Mouse (Mus musculus) C2C12 (cell line): ENCODE data around the gene Usp40. TPM values are rescaled to one million over a fixed set of nuclear protein-coding genes. Genes with fewer than 3 reads are reported as not detected.

Experiments
- H3K27me3 ChIP-seq: one replicate; pipeline ENCODE4 v1.6.1; 2011; ENCODE audit not compliant: control insufficient read depth, insufficient read depth, insufficient read length
- H3K36me3 ChIP-seq: one replicate; pipeline ENCODE4 v1.6.1; 2011; ENCODE audit not compliant: control insufficient read depth, insufficient read depth
- H3K4me3 ChIP-seq: one replicate; pipeline ENCODE4 v1.5.1; 2011; ENCODE audit warnings: mild to moderate bottlenecking, control low read depth; ENCODE audit not compliant: poor library complexity, insufficient read depth, severe bottlenecking
- H3K79me2 ChIP-seq: one replicate; pipeline ENCODE4 v1.6.1; 2011; ENCODE audit not compliant: control insufficient read depth, insufficient read depth
- H3K79me3 ChIP-seq: one replicate; pipeline ENCODE4 v1.6.1; 2011; ENCODE audit warnings: low read depth, control low read depth
- H3ac ChIP-seq: one replicate; pipeline ENCODE3; 2011; ENCODE audit warnings: low read depth; ENCODE audit not compliant: control insufficient read depth, insufficient read length
- CEBPB ChIP-seq: IDR thresholded peaks from one replicate; pipeline ENCODE4 v1.6.1; 2011; ENCODE audit warnings: low read depth, mild to moderate bottlenecking, control low read depth, moderate library complexity
- CTCF ChIP-seq: IDR thresholded peaks from one replicate; pipeline ENCODE4 v1.5.1; 2011; ENCODE audit not compliant: control insufficient read depth, insufficient read depth, insufficient read length
- FOSL1 ChIP-seq: IDR thresholded peaks from one replicate; pipeline ENCODE4 v1.8.0; 2011; ENCODE audit warnings: mild to moderate bottlenecking, low read length; ENCODE audit not compliant: poor library complexity, insufficient read depth, severe bottlenecking
- MAX ChIP-seq: IDR thresholded peaks from one replicate; pipeline ENCODE4 v1.6.1; 2011; ENCODE audit warnings: mild to moderate bottlenecking, control low read depth
- MYOD1 ChIP-seq: IDR thresholded peaks from one replicate; pipeline ENCODE4 v1.6.1; 2011; ENCODE audit warnings: low read depth; ENCODE audit not compliant: control insufficient read depth, insufficient read length
- MYOG ChIP-seq: IDR thresholded peaks from one replicate; pipeline ENCODE4 v1.6.1; 2011; ENCODE audit not compliant: control insufficient read depth, insufficient read length; ENCODE audit errors: extremely low read depth
- USF1 ChIP-seq: IDR thresholded peaks from one replicate; pipeline ENCODE4 v1.6.1; 2011; ENCODE audit warnings: low read depth, mild to moderate bottlenecking, control low read depth, moderate library complexity
- polyA plus RNA-seq: library from polyadenylated mRNA; unstranded; fragments of >200 nt; fragmentation: generic; extraction: Trizol; gene quantifications from one replicate; pipeline ENCODE4 v1.2.1, GENCODE M21; 2012; ENCODE audit warnings: missing spikeins

Gene Usp40
- polyA plus RNA-seq, 1 experiment = 9.3 TPM

GRCm38 (mm10) chr1:87959532-87959931 lies 48.8 kb downstream of the Usp40 start:
- TF ChIP-seq MAX (no peak), MYOD1 (no peak)
- peaks cover 61% of the 10 kb centered on the region for H3K36me3 ChIP-seq
- H3K79me2 ChIP-seq = no peaks in the 10 kb centered on the region
- H3ac ChIP-seq = no peak overlapping the region
- no peaks in the 10 kb centered on the region for H3K27me3 ChIP-seq
- no peaks in the 10 kb centered on the region for H3K79me3 ChIP-seq
- H3K4me3 ChIP-seq = no peak overlapping the region

GRCm38 (mm10) chr1:87958931-87959330 lies 49.4 kb downstream of the Usp40 start:
- Histone ChIP-seq H3K79me3 (no peaks in the 10 kb centered on the region), H3K27me3 (no peaks in the 10 kb centered on the region), H3ac (no peak overlapping the region), H3K79me2 (no peaks in the 10 kb centered on the region), H3K4me3 (no peak overlapping the region), H3K36me3 (peaks cover 59% of the 10 kb centered on the region)
- TF ChIP-seq CTCF (no peak), CEBPB (no peak), MYOD1 (no peak), USF1 (no peak), FOSL1 (no peak)

DNA sequence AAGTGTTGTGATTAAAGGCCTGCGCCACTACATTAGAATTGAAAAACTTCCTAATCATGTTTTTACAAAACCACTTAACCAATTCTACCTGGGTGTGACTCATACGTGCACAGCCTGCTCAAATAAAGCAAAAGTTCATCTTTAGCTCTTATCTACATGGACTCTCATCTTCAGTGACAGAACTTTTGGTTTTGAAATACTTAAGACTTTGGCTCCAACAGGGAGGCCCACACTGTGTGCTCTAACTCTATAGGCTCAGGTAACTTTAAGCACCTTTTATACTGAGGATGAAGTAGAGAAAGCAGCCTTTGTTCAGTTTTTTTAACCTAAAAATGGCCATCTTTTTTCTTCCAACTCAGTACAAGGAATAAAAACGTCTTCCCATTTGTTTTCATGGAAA lies 55.3 kb downstream of the Usp40 start:
- Histone ChIP-seq H3K27me3 (no peaks in the 10 kb centered on the region), H3K79me2 (no peaks in the 10 kb centered on the region), H3ac (no peak overlapping the region), H3K36me3 (peaks cover 78% of the 10 kb centered on the region), H3K79me3 (no peaks in the 10 kb centered on the region), H3K4me3 (no peak overlapping the region)
- TF ChIP-seq USF1 (no peak), MYOG (no peak), CEBPB (no peak)

- peaks cover 74% of the 10 kb centered on the region for H3K36me3 ChIP-seq
Measured at GRCm38 (mm10) chr1:87951641-87952040, 56.7 kb downstream of the Usp40 start.

GRCm38 (mm10) chr1:87947681-87948091 lies 60.7 kb downstream of the Usp40 start:
- TF ChIP-seq CTCF = no peak
- no peak for TF ChIP-seq MAX
- TF ChIP-seq MYOD1 = no peak
- no peak for TF ChIP-seq MYOG
- TF ChIP-seq USF1 = no peak
- no peaks in the 10 kb centered on the region for H3K79me3 ChIP-seq
- H3K4me3 ChIP-seq = no peak overlapping the region
- H3ac ChIP-seq = no peak overlapping the region
- H3K79me2 ChIP-seq = no peaks in the 10 kb centered on the region
- no peaks in the 10 kb centered on the region for H3K27me3 ChIP-seq
- peaks cover 89% of the 10 kb centered on the region for H3K36me3 ChIP-seq

More at GRCm38 (mm10) chr1:87951641-87952040, 56.7 kb downstream of the Usp40 start:
- no peaks in the 10 kb centered on the region for H3K79me2 ChIP-seq
- no peak overlapping the region for H3K4me3 ChIP-seq
- no peaks in the 10 kb centered on the region for H3K27me3 ChIP-seq
- H3K79me3 ChIP-seq = no peaks in the 10 kb centered on the region
- no peak for TF ChIP-seq CTCF
- no peak for TF ChIP-seq CEBPB
- no peak for TF ChIP-seq FOSL1
- TF ChIP-seq USF1 = no peak
- no peak for TF ChIP-seq MYOG
- TF ChIP-seq MAX = no peak
- H3ac ChIP-seq = no peak overlapping the region

- Histone ChIP-seq H3K36me3 (peaks cover 82% of the 10 kb centered on the region), H3K79me2 (no peaks in the 10 kb centered on the region), H3ac (no peak overlapping the region), H3K27me3 (no peaks in the 10 kb centered on the region), H3K79me3 (no peaks in the 10 kb centered on the region), H3K4me3 (no peak overlapping the region)
- no peak for TF ChIP-seq USF1
- TF ChIP-seq MYOG = no peak
- no peak for TF ChIP-seq FOSL1
- no peak for TF ChIP-seq CEBPB
- no peak for TF ChIP-seq MAX
- TF ChIP-seq CTCF = no peak
- TF ChIP-seq MYOD1 = no peak
Measured at GRCm38 (mm10) chr1:87941765-87942164, 66.6 kb downstream of the Usp40 start.

- H3K4me3 ChIP-seq = no peak overlapping the region
Measured at GRCm38 (mm10) chr1:87936516-87936915, 71.8 kb downstream of the Usp40 start.

More at GRCm38 (mm10) chr1:87936516-87936915, 71.8 kb downstream of the Usp40 start:
- H3K79me3 ChIP-seq = no peaks in the 10 kb centered on the region
- no peaks in the 10 kb centered on the region for H3K27me3 ChIP-seq
- no peak overlapping the region for H3ac ChIP-seq
- TF ChIP-seq FOSL1 (no peak), MAX (no peak), MYOG (no peak), USF1 (no peak), MYOD1 (no peak), CTCF (no peak), CEBPB (no peak)
- peaks cover 48% of the 10 kb centered on the region for H3K36me3 ChIP-seq
- no peaks in the 10 kb centered on the region for H3K79me2 ChIP-seq
